Mouse (Mus musculus) olfactory bulb, adult 2 months (tissue): Measurements from ENCODE around the gene Henmt1.

ENCODE experiments used
- CTCF ChIP-seq: fragments of 200-500 bp; IDR thresholded peaks from 2 replicates; pipeline ENCODE4 v1.5.1; 2012; ENCODE audit warnings: low read depth, mild to moderate bottlenecking, low read length, moderate library complexity; ENCODE audit not compliant: insufficient read depth
- POLR2A ChIP-seq: fragments of 200-500 bp; IDR thresholded peaks from 2 replicates; pipeline ENCODE4 v1.6.1; 2012; ENCODE audit warnings: mild to moderate bottlenecking, low read depth, low read length, moderate library complexity; ENCODE audit not compliant: insufficient read depth

- TF ChIP-seq POLR2A, result no peak
- TF ChIP-seq CTCF, result no peak
Observed at GRCm38 (mm10) chr3:108973980-108974660, 34.4 kb downstream of the Henmt1 start.
